ENCODE assay signal across 9 mouse cellular contexts in the genomic region with DNA sequence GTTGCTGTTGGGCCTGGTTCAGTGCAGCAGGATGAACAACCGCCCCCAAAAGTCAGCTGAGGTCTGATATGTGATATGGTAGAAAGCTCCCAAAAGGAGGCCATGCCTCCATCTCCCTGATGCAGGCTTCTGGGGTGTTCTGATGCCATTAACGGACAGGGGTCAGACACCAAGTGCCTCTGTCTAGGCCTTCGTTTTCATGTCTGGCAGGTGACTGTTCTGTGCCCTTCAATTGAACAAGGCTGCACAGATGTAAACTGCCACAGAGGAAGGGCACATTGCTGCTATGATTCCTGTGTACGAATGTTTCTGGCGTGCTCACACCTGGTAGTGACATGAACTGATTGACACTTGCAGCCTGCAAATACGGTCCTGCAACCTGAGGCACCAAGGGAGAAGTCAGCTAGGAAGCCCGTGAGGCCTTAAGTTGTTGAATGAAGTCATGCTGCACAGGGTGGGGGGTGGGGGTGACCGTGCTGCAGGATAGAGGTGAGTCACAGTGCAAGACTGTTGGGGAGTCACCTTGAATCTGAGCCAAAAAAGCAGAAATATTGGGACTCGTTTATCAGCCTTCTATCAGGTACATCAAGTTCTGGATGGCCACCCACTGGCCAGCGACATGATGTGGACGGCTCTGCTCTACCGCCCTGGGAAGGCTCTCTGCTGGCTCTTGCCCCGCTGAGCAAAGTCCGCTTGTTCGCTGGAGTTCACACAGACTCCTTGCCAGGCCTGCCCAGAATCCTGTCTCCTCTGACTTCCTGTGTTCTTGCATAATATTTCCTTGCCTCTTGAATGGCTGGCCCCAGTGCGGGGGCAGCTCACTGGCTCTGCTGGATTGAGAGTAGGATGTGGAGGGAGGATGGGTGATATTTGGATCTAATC. TPM values are rescaled to one million over a fixed set of nuclear protein-coding genes. Genes with fewer than 3 reads are reported as not detected.
A peak's percentile ranks its signal among the peaks of the same experiment; 100 is the strongest.
DNase-seq lines count a peak whose midpoint lies in the region; ATAC-seq and TF ChIP-seq lines count a peak whose summit lies in the region.
"Had no signal": no experiment of that assay in that cellular context is flagged by ENCODE, and none has a peak within 500 bp of the region (broad histone marks: within the 10 kb centered on the region; RNA-seq: fewer than 3 reads in every experiment).

No protein-coding gene starts in this region.

- TF ChIP-seq CTCF in layer of hippocampus, adult 2 months (conservative IDR thresholded peaks at IDR 0.05), result 0 out of 2 replicates have a peak, but pooled peaks have one; percentile 15
- TF ChIP-seq CTCF in liver, adult 2 months (IDR thresholded peaks at IDR 0.05; ENCODE audit: low read depth, low read length), result 0 out of 2 replicates have a peak, but pooled peaks have one; percentile 39

- no peak overlapping the region for H3K9ac ChIP-seq in liver, adult 2 months (ENCODE audit: low read depth, low read length)
- H3K9ac ChIP-seq in stomach, embryonic 15.5 days, result no peak overlapping the region

- H3K36me3 ChIP-seq in liver, adult 2 months (ENCODE audit: control insufficient read depth, insufficient read depth, low read length), result no peaks in the 10 kb centered on the region; the same call in 1 of the 2 replicates
- H3K36me3 ChIP-seq in stomach, embryonic 15.5 days, result no peaks in the 10 kb centered on the region
- H3K36me3 ChIP-seq: G1E had no signal

- no peaks in the 10 kb centered on the region for H3K9me3 ChIP-seq in stomach, embryonic 15.5 days

- peak overlapping the region; percentile 77 for H3K27ac ChIP-seq in layer of hippocampus, adult 2 months
- peak overlapping the region; percentile 79 for H3K27ac ChIP-seq in brown adipose tissue, adult 24 weeks (replicated peaks; ENCODE audit: low read depth, low read length)
- H3K27ac ChIP-seq in liver, adult 2 months (replicated peaks; ENCODE audit: insufficient read depth, low read depth, low read length), result peak overlapping the region; percentile 62
- peak overlapping the region; percentile 36; the same call in 1 of the 2 replicates for H3K27ac ChIP-seq in stomach, embryonic 15.5 days

- ATAC-seq in stomach, embryonic 15.5 days (ENCODE audit: insufficient read depth, low FRiP score, low read depth), result peak; percentile 83

- H3K4me1 ChIP-seq in brown adipose tissue, adult 24 weeks (ENCODE audit: control insufficient read depth, insufficient read depth, insufficient read length, low read length), result peaks cover 77% of the 10 kb centered on the region
- peaks cover 65% of the 10 kb centered on the region for H3K4me1 ChIP-seq in liver, adult 2 months (ENCODE audit: control insufficient read depth, insufficient read depth, low read length)
- peaks cover 7% of the 10 kb centered on the region; the same call in 1 of the 2 replicates for H3K4me1 ChIP-seq in stomach, embryonic 15.5 days

- H3K4me3 ChIP-seq in layer of hippocampus, adult 2 months, result no peak overlapping the region
- no peak overlapping the region for H3K4me3 ChIP-seq in brown adipose tissue, adult 24 weeks (ENCODE audit: insufficient read depth, low read depth, low read length)
- H3K4me3 ChIP-seq in liver, adult 2 months (ENCODE audit: insufficient read depth, low read depth, low read length), result no peak overlapping the region
- no peak overlapping the region for H3K4me3 ChIP-seq in stomach, embryonic 15.5 days (replicated peaks)

- whole genome bisulfite sequencing in liver, adult 2 months, result 7% methylated on average over 16 of the region's 16 CpGs
- WGBS in stomach, embryonic 15.5 days, result 55% methylated on average over 16 of the region's 16 CpGs

- no peak for TF ChIP-seq POLR2A in liver, adult 2 months (IDR thresholded peaks at IDR 0.05; ENCODE audit: extremely low read depth, insufficient read depth, low read length)

- no peak for DNase-seq in layer of hippocampus, adult 2 months (ENCODE audit: low spot score in 2 of 2)
- no peak for DNase-seq in layer of hippocampus, postnatal 10 days (ENCODE audit: low spot score in 2 of 2)
- DNase-seq in heart, postnatal 14 days, result peak; percentile 78 to 81
- peak; percentile 98 for DNase-seq in liver, adult 2 months (ENCODE audit: extremely low read depth, low read depth, low spot score)
- DNase-seq in T-cell, adult 2 months (ENCODE audit: low spot score), result no peak
- no peak for DNase-seq in layer of hippocampus, adult 9-10 months (ENCODE audit: low spot score)

- intact Hi-C loops in heart, postnatal 14 days (cut with DNase I), result loop anchor here (2.0 kb wide), 2 partner anchors 15 kb away; no protein-coding TSS in a partner anchor

- no peak overlapping the region for H3K4me2 ChIP-seq in stomach, embryonic 15.5 days

- no peaks in the 10 kb centered on the region for H3K27me3 ChIP-seq in liver, adult 2 months (ENCODE audit: control insufficient read depth, insufficient read depth, low read length)
- no peaks in the 10 kb centered on the region for H3K27me3 ChIP-seq in stomach, embryonic 15.5 days (replicated peaks)

- H3K79me2 ChIP-seq in liver, adult 2 months (ENCODE audit: control insufficient read depth, insufficient read depth, low read length), result peaks cover 45% of the 10 kb centered on the region; the same call in 1 of the 2 replicates

RNA-seq across cellular contexts. Expression of gene Epas1, which starts 16.1 kb away (rescaled TPM):
- total RNA-seq in layer of hippocampus, adult 2 months (2021), result 10 to 100 TPM; 98.7 to 99.2 TPM
- 10 to 100 TPM; 86.1 to 91.6 TPM for total RNA-seq in layer of hippocampus, postnatal 10 days (2021)
- 196 and 238 TPM in 2 replicates for polyA plus RNA-seq in brown adipose tissue, adult 24 weeks (2012; ENCODE audit: insufficient read depth, insufficient read length, missing spikeins)
- total RNA-seq in heart, postnatal 14 days (2021), result 100 to 1,000 TPM; 259 to 278 TPM
- total RNA-seq in liver, adult 2 months (2014; rRNA removed), result 41.3 and 59.0 TPM in 2 replicates
- polyA plus RNA-seq in liver, adult 2 months (2012; rRNA removed), result 34.8 and 39.4 TPM in 2 replicates
- 4.2 and 5.1 TPM in 2 replicates for polyA plus RNA-seq in stomach, embryonic 15.5 days (2015; fragmentation: Nextera tagmentation; extraction: Ambion mirVana)
- polyA plus RNA-seq: G1E had no signal

Comparison
In these comparisons a context has a peak if more than half of its experiments do, and no peak if none do; other contexts are left out.
1. DNase-seq: peak in heart, postnatal 14 days (2 of 2) and liver, adult 2 months (single experiment); none in layer of hippocampus, adult 2 months (0 of 2), layer of hippocampus, postnatal 10 days (0 of 2), T-cell, adult 2 months (single experiment) and layer of hippocampus, adult 9-10 months (single experiment).
2. Peak in every context shown above with its lines, with median percentiles within 50 percentile points of each other: H3K27ac ChIP-seq.